Mouse (Mus musculus) intestine, embryonic 16.5 days (tissue): ENCODE results near the gene Fgr. TPM values are rescaled to one million over a fixed set of nuclear protein-coding genes. Genes with fewer than 3 reads are reported as not detected.

Experiments used
- ATAC-seq: fragments of 200-750 bp; cut with Nextera tagmentation; 2 replicates; pipeline ENCODE4 v1.8.0; 2017; ENCODE audit warnings: moderate TSS enrichment, moderate library complexity
- H3K27ac ChIP-seq: fragments of 300-500 bp; sonication (generic); 2 replicates; pipeline ENCODE4 v1.5.1; 2014; ENCODE audit warnings: mild to moderate bottlenecking, low read length
- H3K27me3 ChIP-seq: fragments of 300-500 bp; sonication (generic); replicated peaks from 2 replicates; pipeline ENCODE4 v1.6.1; 2014; ENCODE audit warnings: low read length, control low read depth, mixed read lengths; ENCODE audit not compliant: control insufficient read depth, insufficient read depth
- H3K36me3 ChIP-seq: fragments of 300-500 bp; sonication (generic); 2 replicates; pipeline ENCODE4 v1.6.1; 2014; ENCODE audit warnings: low read length, control low read depth; ENCODE audit not compliant: control insufficient read depth, insufficient read depth
- H3K4me1 ChIP-seq: fragments of 300-500 bp; sonication (generic); 2 replicates; pipeline ENCODE4 v1.6.1; 2014; ENCODE audit warnings: low read length, control low read depth, mixed read lengths; ENCODE audit not compliant: control insufficient read depth, insufficient read depth
- H3K4me2 ChIP-seq: fragments of 300-500 bp; sonication (generic); 2 replicates; pipeline ENCODE4 v1.6.1; 2014; ENCODE audit warnings: low read depth, low read length, control low read depth
- H3K4me3 ChIP-seq: fragments of 300-500 bp; sonication (generic); 2 replicates; pipeline ENCODE4 v1.5.1; 2014; ENCODE audit warnings: mild to moderate bottlenecking, low read length
- H3K9ac ChIP-seq: fragments of 300-500 bp; sonication (generic); 2 replicates; pipeline ENCODE4 v1.6.1; 2014; ENCODE audit warnings: low read depth, low read length
- H3K9me3 ChIP-seq: fragments of 300-500 bp; sonication (generic); 2 replicates; pipeline ENCODE4 v1.6.1; 2016; ENCODE audit warnings: low read length, control low read depth; ENCODE audit not compliant: control insufficient read depth
- WGBS: fragments of 180-500 bp; shearing (Covaris S2); extraction: QIAGEN DNeasy Blood & Tissue Kit; methylation state at CpG from one replicate; pipeline ENCODE4 v1.1.7; 2014; 5-methylcytosine and 5-hydroxymethylcytosine counted together
- polyA plus RNA-seq: library from polyadenylated mRNA; unstranded; fragments of >200 nt; fragmentation: Nextera tagmentation; extraction: Ambion mirVana; gene quantifications from 2 replicates; pipeline ENCODE4 v1.2.1, GENCODE M21; 2015

The Fgr gene
- polyA plus RNA-seq, 1 experiment from 2014 or later: 3.5 TPM

- WGBS: 66% methylated on average over 8 of the region's 8 CpGs
- Histone ChIP-seq H3K4me3 (no peak overlapping the region), H3K36me3 (no peaks in the 10 kb centered on the region), H3K9me3 (no peaks in the 10 kb centered on the region), H3K27ac (no peak overlapping the region), H3K4me1 (peaks cover 23% of the 10 kb centered on the region), H3K9ac (no peak overlapping the region), H3K4me2 (no peak overlapping the region), H3K27me3 (no peaks in the 10 kb centered on the region)
- no peak for ATAC-seq
Observed at GRCm38 (mm10) chr4:132943088-132943487, 30.8 kb upstream of the Fgr start.

- no peak overlapping the region for H3K4me2 ChIP-seq
- no peak for ATAC-seq
- no peak overlapping the region for H3K9ac ChIP-seq
- no peaks in the 10 kb centered on the region for H3K27me3 ChIP-seq
- H3K9me3 ChIP-seq: no peaks in the 10 kb centered on the region
- 67% methylated on average over 12 of the region's 12 CpGs for WGBS
- H3K4me3 ChIP-seq: no peak overlapping the region
- H3K27ac ChIP-seq: no peak overlapping the region
- H3K36me3 ChIP-seq: no peaks in the 10 kb centered on the region
- H3K4me1 ChIP-seq: peaks cover 23% of the 10 kb centered on the region
Observed at GRCm38 (mm10) chr4:132944106-132944505, 29.8 kb upstream of the Fgr start.

DNA sequence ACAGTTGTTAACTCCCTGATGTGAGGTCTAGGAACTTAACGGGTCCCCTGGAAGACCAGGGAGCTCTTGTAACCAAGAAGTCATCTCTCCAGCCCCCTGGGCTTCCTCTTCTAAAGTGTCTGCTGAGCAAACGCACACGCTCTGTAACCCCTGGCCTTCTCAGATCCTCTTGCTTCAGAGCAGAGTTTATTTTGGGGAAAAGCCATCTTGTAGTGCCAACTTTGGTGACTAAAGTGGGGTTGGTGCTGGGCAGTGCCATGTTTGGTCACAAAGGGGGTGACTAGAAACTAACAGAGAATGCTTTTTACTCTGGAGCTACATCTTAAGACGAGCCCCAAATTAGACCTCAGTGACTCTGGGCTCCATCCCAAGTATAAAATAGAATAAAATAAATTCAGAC lies 29.1 kb upstream of the Fgr start:
- Histone ChIP-seq H3K36me3 (no peaks in the 10 kb centered on the region), H3K4me3 (no peak overlapping the region), H3K27ac (peak overlapping the region; percentile 91; the same call in 1 of the 2 replicates), H3K4me1 (peaks cover 23% of the 10 kb centered on the region), H3K27me3 (no peaks in the 10 kb centered on the region), H3K9ac (no peak overlapping the region), H3K4me2 (no peak overlapping the region), H3K9me3 (no peaks in the 10 kb centered on the region)
- 76% methylated on average over 4 of the region's 4 CpGs for WGBS
- ATAC-seq: no peak

- Histone ChIP-seq H3K27ac (peak overlapping the region; percentile 91), H3K9ac (peak overlapping the region; percentile 64), H3K4me1 (peaks cover 23% of the 10 kb centered on the region), H3K9me3 (no peaks in the 10 kb centered on the region), H3K27me3 (no peaks in the 10 kb centered on the region), H3K36me3 (no peaks in the 10 kb centered on the region), H3K4me2 (peak overlapping the region; percentile 54), H3K4me3 (peak overlapping the region; percentile 17)
- peak; percentile 77 for ATAC-seq
- 4% methylated on average over 15 of the region's 15 CpGs for WGBS
Observed at GRCm38 (mm10) chr4:132945261-132946046, 28.4 kb upstream of the Fgr start.

DNA sequence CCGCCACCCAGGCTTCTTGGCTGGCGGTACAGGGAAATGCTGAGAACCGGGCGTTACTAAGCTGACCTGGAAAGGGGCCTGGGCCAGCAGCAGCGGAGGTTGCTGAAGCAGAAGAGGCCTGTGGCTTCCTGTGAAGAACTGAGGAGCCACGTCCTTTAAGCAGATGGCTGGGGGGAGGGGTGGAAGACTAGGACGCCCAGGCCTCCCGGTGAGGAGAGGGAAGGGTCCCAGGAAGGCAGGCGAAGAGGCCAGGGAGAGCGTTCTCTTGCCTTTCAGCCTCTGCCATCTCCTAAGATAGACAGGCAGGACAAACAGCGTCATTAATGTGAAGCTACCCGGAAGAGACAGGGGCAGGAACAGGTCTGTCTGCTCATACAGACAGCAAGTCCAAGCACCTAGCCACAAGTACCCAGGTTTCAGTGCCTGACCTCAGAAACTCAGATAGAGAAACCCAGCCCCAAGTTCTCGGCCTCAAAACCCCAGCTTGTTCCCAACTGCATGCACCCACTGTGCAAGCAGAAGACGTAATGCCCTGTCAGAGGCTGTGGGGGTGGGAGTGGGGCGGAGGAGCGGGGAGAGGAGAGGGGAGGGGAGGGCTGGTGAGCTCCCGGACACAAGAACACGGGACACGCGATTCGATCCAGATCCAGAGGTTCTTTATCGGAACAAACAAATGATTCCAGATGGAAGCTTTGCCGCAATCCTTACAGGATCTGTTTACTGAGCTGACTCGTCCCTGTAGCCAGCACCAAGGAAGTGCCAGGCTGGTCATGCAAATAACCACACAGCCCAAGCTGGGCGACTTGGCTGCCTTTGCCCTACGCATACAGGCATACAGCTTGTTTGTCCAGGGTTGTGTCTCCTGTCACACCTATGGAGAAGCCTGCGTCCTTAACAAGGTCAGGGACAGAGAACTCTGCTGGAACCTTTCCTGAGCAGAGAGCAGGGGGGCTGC lies 27.6 kb upstream of the Fgr start:
- Histone ChIP-seq H3K9me3 (no peaks in the 10 kb centered on the region), H3K4me1 (peaks cover 23% of the 10 kb centered on the region), H3K4me3 (peak overlapping the region; percentile 17), H3K4me2 (peak overlapping the region; percentile 54), H3K27me3 (no peaks in the 10 kb centered on the region), H3K27ac (peak overlapping the region; percentile 91), H3K9ac (peak overlapping the region; percentile 64), H3K36me3 (no peaks in the 10 kb centered on the region)
- WGBS: 13% methylated on average over 27 of the region's 27 CpGs
- peak; percentile 51 for ATAC-seq

GRCm38 (mm10) chr4:132949882-132950532 lies 23.9 kb upstream of the Fgr start:
- WGBS: 42% methylated on average over 24 of the region's 24 CpGs
- Histone ChIP-seq H3K4me1 (peaks cover 20% of the 10 kb centered on the region), H3K4me3 (peak overlapping the region; percentile 15; the same call in 1 of the 2 replicates), H3K27ac (no peak overlapping the region), H3K9me3 (no peaks in the 10 kb centered on the region), H3K27me3 (no peaks in the 10 kb centered on the region), H3K4me2 (peak overlapping the region; percentile 39), H3K9ac (0 out of 2 replicates have a peak overlapping the region, but pooled peaks have one; percentile 31), H3K36me3 (no peaks in the 10 kb centered on the region)
- no peak for ATAC-seq

DNA sequence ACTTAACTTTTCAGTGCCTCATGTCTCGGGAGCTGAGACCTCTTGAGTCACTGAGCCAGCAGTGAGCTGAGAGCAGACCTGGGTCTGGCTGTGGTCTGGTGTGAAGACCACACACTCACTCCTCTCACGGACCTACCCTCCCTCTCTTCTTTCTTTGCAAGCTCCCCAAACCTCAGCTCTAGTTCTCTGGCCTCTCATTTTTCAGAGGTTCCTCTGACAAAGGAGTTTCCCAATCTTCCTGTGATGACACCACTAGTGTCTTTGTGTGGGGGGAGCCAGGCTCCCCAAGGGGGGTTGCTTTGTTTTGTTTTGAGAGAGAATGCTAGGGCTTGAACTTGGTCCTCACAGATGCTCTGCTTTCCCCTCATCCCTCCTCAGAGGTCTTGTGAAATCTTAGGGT lies 22.9 kb upstream of the Fgr start:
- no peak overlapping the region for H3K9ac ChIP-seq
- WGBS: 42% methylated on average over 2 of the region's 2 CpGs
- H3K36me3 ChIP-seq: no peaks in the 10 kb centered on the region
- no peak overlapping the region for H3K4me2 ChIP-seq
- H3K4me1 ChIP-seq: peaks cover 12% of the 10 kb centered on the region
- H3K27ac ChIP-seq: no peak overlapping the region
- no peak overlapping the region for H3K4me3 ChIP-seq
- no peak for ATAC-seq
- H3K9me3 ChIP-seq: no peaks in the 10 kb centered on the region
- no peaks in the 10 kb centered on the region for H3K27me3 ChIP-seq

DNA sequence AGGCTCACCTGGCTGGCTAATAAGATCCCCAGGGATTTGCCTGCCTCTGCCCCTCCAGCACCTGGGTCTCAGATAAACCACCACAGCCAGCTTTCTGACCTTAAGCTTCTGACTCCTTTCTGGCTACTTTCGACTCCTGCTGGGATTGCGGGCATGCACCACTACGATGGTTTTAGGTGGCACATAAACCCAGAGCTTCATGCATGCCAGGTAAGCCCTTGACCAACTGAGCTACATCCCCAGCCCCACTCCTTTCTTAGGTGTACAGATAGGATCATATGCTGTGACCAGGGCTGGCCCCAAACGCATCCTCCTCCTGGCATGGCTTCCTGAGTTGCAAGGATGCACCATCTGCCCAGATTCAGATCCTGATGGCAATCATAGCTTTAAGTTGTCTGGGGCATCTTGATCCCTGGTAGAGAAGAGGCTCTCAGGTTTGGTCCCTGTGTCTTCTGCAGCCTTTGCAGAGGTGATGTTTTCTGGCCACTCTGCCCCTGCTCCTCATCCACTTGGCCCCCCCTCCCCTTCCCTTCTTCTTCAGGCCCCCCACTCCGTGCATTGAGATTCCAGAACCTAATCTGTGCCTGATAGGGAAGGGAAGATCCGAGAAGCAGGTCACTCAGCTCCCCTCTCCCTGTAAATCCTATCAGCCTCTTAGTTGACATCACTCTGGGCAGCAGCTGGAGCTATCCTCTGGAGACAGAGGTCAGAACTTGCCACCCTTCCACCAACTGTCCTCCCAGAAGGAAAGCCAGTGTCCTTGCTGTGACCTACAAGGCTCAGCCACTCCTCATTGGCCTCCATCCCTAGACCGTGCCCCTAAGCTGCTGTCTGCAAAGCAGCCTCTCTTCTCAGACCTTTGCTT lies 19.1 kb upstream of the Fgr start:
- Histone ChIP-seq H3K4me2 (no peak overlapping the region), H3K27ac (no peak overlapping the region), H3K4me3 (no peak overlapping the region), H3K4me1 (peaks cover 17% of the 10 kb centered on the region), H3K9ac (no peak overlapping the region), H3K9me3 (no peaks in the 10 kb centered on the region), H3K27me3 (no peaks in the 10 kb centered on the region), H3K36me3 (no peaks in the 10 kb centered on the region)
- ATAC-seq: no peak
- WGBS: 68% methylated on average over 7 of the region's 7 CpGs
